Mouse (Mus musculus) embryo, embryonic 10 days (tissue): ENCODE data around the gene Aifm3.
"Not testable (repeated sequence)": the region's sequence is repeated elsewhere in the genome, so short reads cannot be mapped to it uniquely, and the experiment has no call there.

ENCODE experiments used
- DNase-seq: peaks from one replicate; pipeline ENCODE4 v3.0.0-alpha.2; 2015; ENCODE audit warnings: low spot score

The Aifm3 gene

GRCm38 (mm10) chr16:17499249-17499883 lies 10.0 kb downstream of the Aifm3 start:
- peak; percentile 74 for DNase-seq

GRCm38 (mm10) chr16:17502681-17503080 lies 13.3 kb downstream of the Aifm3 start:
- no peak for DNase-seq

GRCm38 (mm10) chr16:17507018-17507552 lies 17.7 kb downstream of the Aifm3 start:
- DNase-seq: no peak

- DNase-seq: not testable (repeated sequence)
Observed at GRCm38 (mm10) chr16:17508031-17508430, 18.6 kb downstream of the Aifm3 start.

GRCm38 (mm10) chr16:17508546-17509239 lies 19.3 kb downstream of the Aifm3 start, which contains the start of gene Lztr1:
TSS of gene Lztr1 (plus strand) at chr16:17508688.
- DNase-seq: peak; percentile 94

- DNase-seq: no peak
Observed at GRCm38 (mm10) chr16:17509240-17509597, 19.8 kb downstream of the Aifm3 start.

- no peak for DNase-seq
Observed at GRCm38 (mm10) chr16:17510143-17510542, 20.7 kb downstream of the Aifm3 start.

- DNase-seq: no peak
Observed at GRCm38 (mm10) chr16:17510686-17511085, 21.3 kb downstream of the Aifm3 start.

- no peak for DNase-seq
Observed at GRCm38 (mm10) chr16:17511431-17511830, 22.0 kb downstream of the Aifm3 start.

- no peak for DNase-seq
Observed at GRCm38 (mm10) chr16:17518910-17519309, 29.5 kb downstream of the Aifm3 start.

- no peak for DNase-seq
Observed at GRCm38 (mm10) chr16:17524156-17524555, 34.7 kb downstream of the Aifm3 start.

- no peak for DNase-seq
Observed at GRCm38 (mm10) chr16:17525524-17525923, 36.1 kb downstream of the Aifm3 start.

GRCm38 (mm10) chr16:17526223-17526622 lies 36.8 kb downstream of the Aifm3 start:
- DNase-seq: no peak

- no peak for DNase-seq
Observed at GRCm38 (mm10) chr16:17527606-17528005, 38.2 kb downstream of the Aifm3 start.

GRCm38 (mm10) chr16:17528276-17528675 lies 38.9 kb downstream of the Aifm3 start:
- DNase-seq: no peak

- no peak for DNase-seq
Observed at GRCm38 (mm10) chr16:17529981-17530586, 40.7 kb downstream of the Aifm3 start.

GRCm38 (mm10) chr16:17530640-17531288 lies 41.4 kb downstream of the Aifm3 start, which contains the start of gene Thap7:
TSS of gene Thap7 (minus strand) at chr16:17531136.
- peak; percentile 98 for DNase-seq

- peak; percentile 48 for DNase-seq
Observed at GRCm38 (mm10) chr16:17532271-17532670, 42.9 kb downstream of the Aifm3 start.

- DNase-seq: no peak
Observed at GRCm38 (mm10) chr16:17532676-17533329, 43.4 kb downstream of the Aifm3 start.

- DNase-seq: no peak
Observed at GRCm38 (mm10) chr16:17536584-17536983, 47.2 kb downstream of the Aifm3 start.

- DNase-seq: no peak
Observed at GRCm38 (mm10) chr16:17542632-17543031, 53.2 kb downstream of the Aifm3 start.

- DNase-seq: no peak
Observed at GRCm38 (mm10) chr16:17552837-17553236, 63.4 kb downstream of the Aifm3 start.
